Mouse (Mus musculus) lung, postnatal 0 days (tissue): ENCODE results near the gene Gm49450.

ENCODE experiments used
- CTCF ChIP-seq: IDR thresholded peaks from 2 replicates; pipeline ENCODE4 v1.5.1; 2016; ENCODE audit warnings: antibody characterized with exemption, mild to moderate bottlenecking
- EP300 ChIP-seq: IDR thresholded peaks from 2 replicates; pipeline ENCODE4 v1.6.1; 2016; ENCODE audit warnings: antibody characterized with exemption, mild to moderate bottlenecking, control low read depth

DNA sequence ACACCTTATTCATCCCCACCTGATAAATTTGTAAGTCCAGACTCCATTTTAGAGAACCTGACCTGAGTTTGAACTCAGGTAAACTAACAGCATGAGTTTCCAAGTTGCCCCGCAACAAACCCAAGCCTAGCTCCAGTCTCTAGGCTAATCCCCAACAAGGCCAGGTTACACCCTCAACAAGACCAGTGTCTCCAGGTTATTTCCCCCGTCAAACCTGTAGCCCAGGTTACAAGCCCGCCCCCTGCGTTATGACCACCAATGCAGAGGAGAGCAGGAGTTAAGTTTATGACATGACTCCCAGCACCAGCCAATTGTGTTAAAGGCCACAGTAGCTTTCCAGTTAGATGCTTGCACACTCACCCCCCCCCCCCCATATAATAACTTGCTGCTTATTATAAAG is 10.2 kb downstream of the Gm49450 start:
- TF ChIP-seq EP300 (no peak), CTCF (no peak)
